Mouse (Mus musculus): ENCODE measurements around the gene Pkd1l1.

The Pkd1l1 gene

GRCm38 (mm10) chr11:8973166-8973565 lies at the start of gene Pkd1l1:
Pkd1l1 (minus strand) TSS chr11:8973266.
- DNase-seq (ENCODE audit: low read depth, low spot score) = no peak

GRCm38 (mm10) chr11:9020207-9020606 lies 47.1 kb upstream of the Pkd1l1 start:
- no peak for DNase-seq (ENCODE audit: low read depth, low spot score)

- DNase-seq (ENCODE audit: low read depth, low spot score) = no peak
Observed at GRCm38 (mm10) chr11:9018491-9019267, 45.6 kb upstream of the Pkd1l1 start.

GRCm38 (mm10) chr11:9014740-9015139 lies 41.7 kb upstream of the Pkd1l1 start:
- no peak for DNase-seq (ENCODE audit: low read depth, low spot score)

GRCm38 (mm10) chr11:9011348-9011747 lies 38.3 kb upstream of the Pkd1l1 start:
- no peak for DNase-seq (ENCODE audit: low read depth, low spot score)

GRCm38 (mm10) chr11:9010853-9011339 lies 37.8 kb upstream of the Pkd1l1 start, which contains the start of gene Hus1:
Hus1 (minus strand) TSS chr11:9011191.
- peak; percentile 94 for DNase-seq (ENCODE audit: low read depth, low spot score)

- DNase-seq (ENCODE audit: low read depth, low spot score) = peak; percentile 54
Observed at GRCm38 (mm10) chr11:9010416-9010815, 37.4 kb upstream of the Pkd1l1 start.

GRCm38 (mm10) chr11:9008761-9009160 lies 35.7 kb upstream of the Pkd1l1 start:
- DNase-seq (ENCODE audit: low read depth, low spot score) = no peak

GRCm38 (mm10) chr11:8988084-8988483 lies 15.0 kb upstream of the Pkd1l1 start:
- DNase-seq (ENCODE audit: low read depth, low spot score) = no peak

GRCm38 (mm10) chr11:8986058-8986457 lies 13.0 kb upstream of the Pkd1l1 start:
- peak; percentile 38 for DNase-seq (ENCODE audit: low read depth, low spot score)

- DNase-seq (ENCODE audit: low read depth, low spot score) = peak; percentile 82
Observed at GRCm38 (mm10) chr11:8983237-8983861, 10.3 kb upstream of the Pkd1l1 start.

GRCm38 (mm10) chr11:8978154-8978553 lies 5.1 kb upstream of the Pkd1l1 start:
- no peak for DNase-seq (ENCODE audit: low read depth, low spot score)

- DNase-seq (ENCODE audit: low read depth, low spot score) = no peak
Observed at GRCm38 (mm10) chr11:8972093-8972492, 973 bp downstream of the Pkd1l1 start.

GRCm38 (mm10) chr11:8970509-8970908 lies 2.6 kb downstream of the Pkd1l1 start:
- no peak for DNase-seq (ENCODE audit: low read depth, low spot score)

GRCm38 (mm10) chr11:8968094-8968493 lies 5.0 kb downstream of the Pkd1l1 start:
- DNase-seq (ENCODE audit: low read depth, low spot score) = no peak

- DNase-seq (ENCODE audit: low read depth, low spot score) = no peak
Observed at GRCm38 (mm10) chr11:8958572-8958971, 14.5 kb downstream of the Pkd1l1 start.

GRCm38 (mm10) chr11:8958108-8958507 lies 15.0 kb downstream of the Pkd1l1 start:
- DNase-seq (ENCODE audit: low read depth, low spot score) = no peak

- peak; percentile 84 for DNase-seq (ENCODE audit: low read depth, low spot score)
Observed at GRCm38 (mm10) chr11:8957023-8957422, 16.0 kb downstream of the Pkd1l1 start.

GRCm38 (mm10) chr11:8955678-8956077 lies 17.4 kb downstream of the Pkd1l1 start:
- DNase-seq (ENCODE audit: low read depth, low spot score) = peak; percentile 65

GRCm38 (mm10) chr11:8949765-8950430 lies 23.2 kb downstream of the Pkd1l1 start:
- DNase-seq (ENCODE audit: low read depth, low spot score) = no peak

GRCm38 (mm10) chr11:8948871-8949270 lies 24.2 kb downstream of the Pkd1l1 start:
- no peak for DNase-seq (ENCODE audit: low read depth, low spot score)

GRCm38 (mm10) chr11:8944114-8944513 lies 29.0 kb downstream of the Pkd1l1 start:
- no peak for DNase-seq (ENCODE audit: low read depth, low spot score)

Data from ZHBTc4 (cell line).